Mouse (Mus musculus) lung, postnatal 0 days (tissue): ENCODE results near the gene Manbal.

Experiments
- CTCF ChIP-seq: IDR thresholded peaks from 2 replicates; pipeline ENCODE4 v1.5.1; 2016; ENCODE audit warnings: antibody characterized with exemption, mild to moderate bottlenecking
- EP300 ChIP-seq: IDR thresholded peaks from 2 replicates; pipeline ENCODE4 v1.6.1; 2016; ENCODE audit warnings: antibody characterized with exemption, mild to moderate bottlenecking, control low read depth

DNA sequence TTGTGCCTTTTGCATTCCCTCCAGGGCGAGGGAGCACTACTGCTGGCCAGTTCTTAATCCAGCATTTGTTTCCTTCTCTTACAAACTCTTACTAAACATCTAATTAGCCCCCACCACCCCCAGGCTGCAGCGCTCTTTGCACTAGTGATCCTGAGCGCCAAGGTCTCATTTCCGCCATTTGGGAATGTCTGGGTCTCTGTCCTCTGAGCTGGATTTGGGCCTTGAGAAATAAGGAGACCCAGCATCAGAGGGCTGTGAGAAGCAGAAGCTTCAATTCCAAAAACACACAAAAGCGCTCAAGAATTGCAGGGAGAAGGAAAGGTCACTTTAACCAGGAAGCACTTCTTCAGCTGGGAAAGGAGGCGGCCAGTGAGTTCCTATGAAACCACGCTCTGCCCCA, 27.9 kb upstream of the Manbal start:
- TF ChIP-seq CTCF (no peak), EP300 (no peak)
